In the genomic region with DNA sequence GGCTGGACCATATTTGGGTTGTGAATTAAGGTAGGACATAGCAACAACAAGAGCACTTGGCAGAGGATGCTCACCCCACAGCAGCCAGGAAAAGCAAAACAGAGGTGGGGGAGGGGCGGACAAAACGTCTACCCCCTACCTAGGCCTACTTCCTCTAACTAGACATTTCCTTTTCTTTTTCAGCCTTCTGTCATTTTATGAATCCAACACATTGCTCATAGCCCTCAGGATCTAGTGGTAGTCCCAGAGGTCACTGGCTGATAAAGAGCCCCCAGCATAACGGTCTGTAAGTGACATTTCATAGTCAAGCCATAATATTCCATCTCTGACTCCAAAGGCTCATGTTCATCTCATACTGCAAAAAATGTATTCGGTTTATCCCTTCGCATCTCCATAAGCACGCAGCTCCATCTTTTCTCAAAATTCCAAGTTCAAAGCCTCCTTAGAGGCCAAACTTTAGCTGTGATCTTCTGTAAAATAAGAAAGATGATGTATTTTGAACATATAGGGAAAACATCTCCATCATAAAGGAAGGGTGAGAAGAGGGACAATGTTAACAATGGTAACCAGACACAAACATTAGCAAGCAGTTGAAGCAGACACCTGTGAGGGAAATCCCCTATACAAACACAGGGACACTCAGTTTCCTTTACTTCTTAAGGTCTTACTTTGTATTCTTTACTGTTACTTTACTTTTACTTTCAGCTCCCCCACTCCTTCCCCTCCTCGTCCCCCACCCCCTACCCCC, we compare ENCODE assay signal across 18 mouse cellular contexts. TPM values are rescaled to one million over a fixed set of nuclear protein-coding genes. Genes with fewer than 3 reads are reported as not detected.
DNase-seq lines count a peak whose midpoint lies in the region; ATAC-seq lines count a peak whose summit lies in the region.
"Had no signal": no experiment of that assay in that cellular context is flagged by ENCODE, and none has a peak within 500 bp of the region (broad histone marks: within the 10 kb centered on the region; RNA-seq: fewer than 3 reads in every experiment).

No protein-coding gene starts in this region.

- H3K27ac ChIP-seq in hindbrain, embryonic 11.5 days (ENCODE audit: low read depth, low read length) = no peak overlapping the region
- H3K27ac ChIP-seq: forebrain, embryonic 15.5 days; gastrocnemius, adult 2 months; kidney, postnatal 0 days; liver, embryonic 13.5 days; midbrain, embryonic 13.5 days had no signal

- no peaks in the 10 kb centered on the region for H3K36me3 ChIP-seq in hindbrain, embryonic 11.5 days (ENCODE audit: control insufficient read depth, insufficient read depth, low read length)
- H3K36me3 ChIP-seq: forebrain, embryonic 15.5 days; liver, embryonic 13.5 days; midbrain, embryonic 13.5 days had no signal

- no peak overlapping the region for H3K4me2 ChIP-seq in hindbrain, embryonic 11.5 days (replicated peaks; ENCODE audit: low read depth, low read length)
- H3K4me2 ChIP-seq: forebrain, embryonic 15.5 days; liver, embryonic 13.5 days; midbrain, embryonic 13.5 days had no signal

- H3K9ac ChIP-seq in hindbrain, embryonic 11.5 days (ENCODE audit: low read depth, low read length) = no peak overlapping the region
- H3K9ac ChIP-seq: forebrain, embryonic 15.5 days; liver, embryonic 13.5 days; midbrain, embryonic 13.5 days had no signal

- intact Hi-C loops in left cerebral cortex, postnatal 25 days (cut with DNase I) = no loop called here

- 78% methylated on average over 7 of the region's 7 CpGs for WGBS in hindbrain, embryonic 11.5 days

- DNase-seq in A20 (ENCODE audit: low read depth, low spot score) (peak; percentile 67), ZHBTc4 (ENCODE audit: low read depth, low spot score) (peak; percentile 33)
- DNase-seq in CD4-positive helper T cell, adult 2 months (ENCODE audit: low read depth, low spot score) = peak; percentile 52
- peak; percentile 19 to 23 for DNase-seq in spleen, postnatal 14 days (ENCODE audit: low spot score in 2 of 2)
- no peak for DNase-seq in left cerebral cortex, postnatal 25 days (ENCODE audit: low spot score in 2 of 2)
- DNase-seq in hindbrain, embryonic 11.5 days (ENCODE audit: low spot score) = no peak
- DNase-seq in kidney, postnatal 36 days = no peak
- DNase-seq: cerebellum, adult 11-12 months; embryo, embryonic 11 days; gastrocnemius, adult 2 months; heart, postnatal 36 days; left cerebral cortex, postnatal 4 days; liver, embryonic 13.5 days; lung, postnatal 36 days; right cerebral cortex, postnatal 14 days had no signal

- ATAC-seq in hindbrain, embryonic 11.5 days (ENCODE audit: low FRiP score) = no peak
- ATAC-seq: forebrain, embryonic 15.5 days; midbrain, embryonic 13.5 days had no signal

- no peak overlapping the region for H3K4me3 ChIP-seq in hindbrain, embryonic 11.5 days (ENCODE audit: low read depth, low read length)
- H3K4me3 ChIP-seq: forebrain, embryonic 15.5 days; gastrocnemius, adult 2 months; liver, embryonic 13.5 days; midbrain, embryonic 13.5 days had no signal

- no peaks in the 10 kb centered on the region for H3K4me1 ChIP-seq in hindbrain, embryonic 11.5 days (replicated peaks; ENCODE audit: control insufficient read depth, insufficient read depth, low read length)
- H3K4me1 ChIP-seq: forebrain, embryonic 15.5 days; liver, embryonic 13.5 days; midbrain, embryonic 13.5 days had no signal

- no peaks in the 10 kb centered on the region for H3K27me3 ChIP-seq in hindbrain, embryonic 11.5 days (ENCODE audit: control insufficient read depth, insufficient read depth, low read length)
- H3K27me3 ChIP-seq: forebrain, embryonic 15.5 days; liver, embryonic 13.5 days; midbrain, embryonic 13.5 days had no signal

- H3K9me3 ChIP-seq in hindbrain, embryonic 11.5 days (ENCODE audit: control insufficient read depth, low read length) = no peaks in the 10 kb centered on the region
- H3K9me3 ChIP-seq: forebrain, embryonic 15.5 days; liver, embryonic 13.5 days; midbrain, embryonic 13.5 days had no signal

RNA-seq across cellular contexts. Expression of a gene that starts 8.8 kb away (rescaled TPM):
- total RNA-seq in left cerebral cortex, postnatal 25 days (2021) = 1 to 10 TPM; 1.7 to 1.9 TPM
- 1.4 and 1.7 TPM in 2 replicates for polyA plus RNA-seq in hindbrain, embryonic 11.5 days (2014; fragmentation: Nextera tagmentation; extraction: Ambion mirVana)

RNA-seq across cellular contexts. Expression of a gene that starts 19.1 kb away (rescaled TPM):
- under 1 TPM; 0.23 TPM for total RNA-seq in left cerebral cortex, postnatal 25 days (2021)
- polyA plus RNA-seq in hindbrain, embryonic 11.5 days (2014; fragmentation: Nextera tagmentation; extraction: Ambion mirVana) = 0.26 and 0.57 TPM in 2 replicates
- total RNA-seq: heart, postnatal 36 days had no signal
- polyA plus RNA-seq: midbrain, embryonic 13.5 days had no signal

Comparison
In these comparisons a context has a peak if more than half of its experiments do, and no peak if none do; other contexts are left out.
1. DNase-seq: peak in A20 (single experiment), CD4-positive helper T cell, adult 2 months (single experiment), ZHBTc4 (single experiment) and spleen, postnatal 14 days (2 of 2); none in left cerebral cortex, postnatal 25 days (0 of 2), hindbrain, embryonic 11.5 days (single experiment) and kidney, postnatal 36 days (0 of 2).